Mouse (Mus musculus) liver, postnatal 0 days (tissue): Measurements from ENCODE around the gene Rpap3. TPM values are rescaled to one million over a fixed set of nuclear protein-coding genes. Genes with fewer than 3 reads are reported as not detected.

ENCODE experiments used
- ATAC-seq: fragments of 200-750 bp; cut with Nextera tagmentation; 2 replicates; pipeline ENCODE4 v1.8.0; 2017; ENCODE audit warnings: mild to moderate bottlenecking, moderate library complexity
- DNase-seq: peaks from one replicate; pipeline ENCODE4 v3.0.0-alpha.2; 2016
- H3K27ac ChIP-seq: fragments of 300-500 bp; sonication (generic); 2 replicates; pipeline ENCODE4 v1.5.1; 2014; ENCODE audit warnings: antibody characterized with exemption, moderate library complexity, mild to moderate bottlenecking, low read depth
- H3K27me3 ChIP-seq: fragments of 300-500 bp; sonication (generic); 2 replicates; pipeline ENCODE4 v1.6.1; 2014; ENCODE audit warnings: low read length, control low read depth, mixed read lengths; ENCODE audit not compliant: insufficient read depth
- H3K36me3 ChIP-seq: fragments of 300-500 bp; sonication (generic); replicated peaks from 2 replicates; pipeline ENCODE4 v1.6.1; 2014; ENCODE audit warnings: mild to moderate bottlenecking, control low read depth, low read length, moderate library complexity, mixed read lengths; ENCODE audit not compliant: insufficient read depth
- H3K4me1 ChIP-seq: fragments of 300-500 bp; sonication (generic); 2 replicates; pipeline ENCODE4 v1.6.1; 2014; ENCODE audit warnings: antibody characterized with exemption, mild to moderate bottlenecking, control low read depth; ENCODE audit not compliant: insufficient read depth
- H3K4me2 ChIP-seq: fragments of 300-500 bp; sonication (generic); 2 replicates; pipeline ENCODE4 v1.6.1; 2014; ENCODE audit warnings: low read depth, mild to moderate bottlenecking, low read length, moderate library complexity, mixed read lengths
- H3K4me3 ChIP-seq: fragments of 300-500 bp; sonication (generic); 2 replicates; pipeline ENCODE4 v1.5.1; 2014; ENCODE audit warnings: low read depth, low read length
- H3K9ac ChIP-seq: fragments of 300-500 bp; sonication (generic); replicated peaks from 2 replicates; pipeline ENCODE4 v1.6.1; 2014; ENCODE audit warnings: mild to moderate bottlenecking, moderate library complexity
- H3K9me3 ChIP-seq: fragments of 300-500 bp; sonication (generic); 2 replicates; pipeline ENCODE4 v1.6.1; 2016; ENCODE audit warnings: mild to moderate bottlenecking, control low read depth, low read length, mixed read lengths
- CTCF ChIP-seq: sonication (generic); IDR thresholded peaks from 2 replicates; pipeline ENCODE4 v1.5.1; 2016; ENCODE audit warnings: antibody characterized with exemption, low read depth
- EP300 ChIP-seq: IDR thresholded peaks from 2 replicates; pipeline ENCODE4 v1.6.1; 2016; ENCODE audit warnings: antibody characterized with exemption, low read depth, mild to moderate bottlenecking
- WGBS: fragments of 180-500 bp; shearing (Covaris S2); extraction: QIAGEN DNeasy Blood & Tissue Kit; methylation state at CpG from one replicate; pipeline ENCODE4 v1.1.7; 2014; ENCODE audit not compliant: insufficient replicate concordance; 5-methylcytosine and 5-hydroxymethylcytosine counted together
- polyA plus RNA-seq: library from polyadenylated mRNA; unstranded; fragments of >200 nt; fragmentation: Nextera tagmentation; extraction: Ambion mirVana; gene quantifications from 2 replicates; pipeline ENCODE4 v1.2.1, GENCODE M21; 2015

Gene Rpap3
- polyA plus RNA-seq, 1 experiment from 2014 or later = 6.7 TPM

DNA sequence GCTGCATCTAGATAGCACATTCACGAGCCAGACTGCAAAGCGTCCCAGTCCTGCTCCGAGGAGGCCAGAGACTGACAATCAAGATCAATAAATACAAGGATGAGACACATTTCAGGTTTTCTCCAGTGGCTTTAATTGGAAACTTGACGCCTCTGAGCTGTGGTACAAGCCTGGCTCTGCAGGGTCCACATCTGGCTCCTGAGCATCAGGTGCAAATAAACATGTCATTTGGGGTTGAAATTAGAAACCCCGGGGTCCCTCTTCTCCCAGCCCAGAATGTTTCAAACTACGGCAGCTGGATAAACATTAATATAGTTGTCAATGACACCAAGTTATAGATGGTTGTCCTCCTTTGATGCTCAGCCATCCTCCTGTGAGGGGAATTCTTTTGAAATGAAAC lies 5.3 kb upstream of the Rpap3 start:
- DNase-seq (no peak), ATAC-seq (no peak)
- 78% methylated on average over 6 of the region's 6 CpGs for WGBS
- Histone ChIP-seq H3K27me3 (no peaks in the 10 kb centered on the region), H3K36me3 (no peaks in the 10 kb centered on the region), H3K4me1 (no peaks in the 10 kb centered on the region), H3K4me3 (no peak overlapping the region), H3K9me3 (no peaks in the 10 kb centered on the region), H3K4me2 (no peak overlapping the region), H3K9ac (no peak overlapping the region), H3K27ac (no peak overlapping the region)
- no peak for TF ChIP-seq CTCF
- no peak for TF ChIP-seq EP300

DNA sequence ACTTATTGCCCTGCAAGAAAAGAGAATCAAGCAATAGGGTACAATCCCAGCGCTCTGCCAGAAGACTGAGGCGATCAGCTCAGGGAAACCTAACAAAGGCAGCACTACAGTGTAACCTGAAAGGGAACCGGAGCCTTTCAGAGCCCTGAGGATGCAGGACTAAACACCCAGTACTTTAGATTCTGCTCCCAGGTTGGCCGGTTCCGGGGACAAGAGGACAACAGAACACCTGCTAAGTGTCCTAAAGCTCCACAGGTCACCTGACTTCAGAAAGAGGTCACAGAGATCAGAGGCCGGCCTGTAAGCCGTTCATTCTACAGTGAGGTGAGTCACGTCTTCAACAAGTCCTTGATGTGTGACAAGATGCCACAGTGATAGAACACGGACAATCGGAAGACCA lies 9.0 kb downstream of the Rpap3 start:
- no peaks in the 10 kb centered on the region for H3K9me3 ChIP-seq
- ATAC-seq = no peak
- no peak for DNase-seq
- no peaks in the 10 kb centered on the region for H3K27me3 ChIP-seq
- no peak overlapping the region for H3K4me3 ChIP-seq
- peaks cover 52% of the 10 kb centered on the region for H3K36me3 ChIP-seq
- 85% methylated on average over 10 of the region's 10 CpGs for WGBS
- no peak overlapping the region for H3K27ac ChIP-seq
- no peak overlapping the region for H3K4me2 ChIP-seq
- no peak overlapping the region for H3K9ac ChIP-seq
- TF ChIP-seq CTCF (no peak), EP300 (no peak)
- H3K4me1 ChIP-seq = no peaks in the 10 kb centered on the region

- no peaks in the 10 kb centered on the region for H3K4me1 ChIP-seq
- no peak overlapping the region for H3K27ac ChIP-seq
- ATAC-seq (no peak), DNase-seq (no peak)
- peaks cover 38% of the 10 kb centered on the region for H3K36me3 ChIP-seq
- no peak overlapping the region for H3K4me2 ChIP-seq
- H3K9me3 ChIP-seq = no peaks in the 10 kb centered on the region
- no peak overlapping the region for H3K4me3 ChIP-seq
- H3K27me3 ChIP-seq = no peaks in the 10 kb centered on the region
- WGBS = 91% methylated on average over 5 of the region's 5 CpGs
- H3K9ac ChIP-seq = no peak overlapping the region
- TF ChIP-seq CTCF (no peak), EP300 (no peak)
Measured at GRCm38 (mm10) chr15:97693411-97693810, 12.2 kb downstream of the Rpap3 start.

DNA sequence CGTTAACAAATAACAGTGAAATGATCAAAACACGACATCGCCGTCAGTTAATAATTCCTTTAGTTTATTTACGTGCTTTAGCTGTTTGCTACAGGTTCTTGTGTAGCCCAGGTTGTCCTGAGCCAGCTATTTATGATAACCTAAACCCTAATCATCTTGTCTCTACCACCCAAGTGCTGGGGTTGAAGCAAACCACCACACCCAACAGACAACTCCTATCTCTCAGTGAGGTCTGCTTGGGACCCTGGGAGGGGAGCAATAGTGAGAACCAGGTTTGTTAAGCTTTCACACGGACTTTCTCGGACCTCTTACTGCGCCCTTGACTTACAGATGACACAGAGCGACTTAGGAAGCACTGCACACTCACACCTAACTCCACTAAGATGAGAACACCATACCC lies 21.5 kb downstream of the Rpap3 start:
- no peak for ATAC-seq
- Histone ChIP-seq H3K36me3 (peaks cover 43% of the 10 kb centered on the region), H3K4me3 (no peak overlapping the region), H3K27me3 (no peaks in the 10 kb centered on the region), H3K4me2 (no peak overlapping the region), H3K9ac (no peak overlapping the region), H3K4me1 (no peaks in the 10 kb centered on the region), H3K9me3 (no peaks in the 10 kb centered on the region), H3K27ac (no peak overlapping the region)
- DNase-seq = no peak
- no peak for TF ChIP-seq EP300
- no peak for TF ChIP-seq CTCF
- 80% methylated on average over 9 of the region's 9 CpGs for WGBS

DNA sequence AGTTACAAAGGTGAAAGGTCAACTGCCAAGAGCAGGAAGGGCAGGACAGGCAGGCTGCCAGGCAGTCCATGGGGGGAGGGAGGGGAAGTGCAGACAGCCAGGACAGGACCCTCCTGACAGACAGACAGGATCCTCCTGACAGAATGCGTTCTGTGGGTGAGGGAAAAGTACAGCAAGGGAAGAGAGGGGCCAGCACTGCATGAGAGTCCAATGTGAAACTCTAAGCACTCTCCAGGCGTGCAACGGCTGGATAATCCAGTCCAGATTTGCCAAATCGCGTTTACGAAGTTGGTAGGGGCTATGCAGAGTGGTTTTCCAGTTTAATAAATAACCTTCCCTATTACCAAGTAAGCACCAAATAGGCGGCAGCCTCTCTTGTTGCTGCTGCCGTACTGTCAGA lies 23.6 kb downstream of the Rpap3 start:
- Histone ChIP-seq H3K27me3 (no peaks in the 10 kb centered on the region), H3K4me1 (no peaks in the 10 kb centered on the region)

GRCm38 (mm10) chr15:97679991-97680681 lies 25.5 kb downstream of the Rpap3 start:
- no peak for TF ChIP-seq CTCF
- TF ChIP-seq EP300 = no peak
- ATAC-seq = peak; percentile 29; the same call in 1 of the 2 replicates
- no peaks in the 10 kb centered on the region for H3K27me3 ChIP-seq
- peaks cover 33% of the 10 kb centered on the region for H3K36me3 ChIP-seq
- WGBS = 71% methylated on average over 18 of the region's 18 CpGs
- no peaks in the 10 kb centered on the region for H3K4me1 ChIP-seq
- H3K4me2 ChIP-seq = no peak overlapping the region
- no peak overlapping the region for H3K9ac ChIP-seq
- DNase-seq = no peak
- no peaks in the 10 kb centered on the region for H3K9me3 ChIP-seq
- no peak overlapping the region for H3K27ac ChIP-seq
- no peak overlapping the region for H3K4me3 ChIP-seq

More for the DNA sequence above, 23.6 kb downstream of the Rpap3 start:
- Histone ChIP-seq H3K36me3 (peaks cover 46% of the 10 kb centered on the region), H3K9me3 (no peaks in the 10 kb centered on the region), H3K9ac (no peak overlapping the region), H3K4me3 (no peak overlapping the region), H3K4me2 (no peak overlapping the region), H3K27ac (0 out of 2 replicates have a peak overlapping the region, but pooled peaks have one; percentile 22)
- WGBS = 71% methylated on average over 8 of the region's 8 CpGs
- ATAC-seq = peak; percentile 71
- TF ChIP-seq EP300 (no peak), CTCF (no peak)
- peak; percentile 32 for DNase-seq
